Mouse (Mus musculus) spleen, adult 2 months (tissue): ENCODE measurements around the gene Tspan31.

ENCODE experiments used
- CTCF ChIP-seq: fragments of 200-500 bp; IDR thresholded peaks from 2 replicates; pipeline ENCODE4 v1.5.1; 2011; ENCODE audit warnings: mild to moderate bottlenecking, inconsistent platforms; ENCODE audit not compliant: insufficient read depth, insufficient read length, insufficient replicate concordance; ENCODE audit errors: extremely low read depth
- POLR2A ChIP-seq: fragments of 200-500 bp; IDR thresholded peaks from 2 replicates; pipeline ENCODE4 v1.6.1; 2011; ENCODE audit warnings: low read depth, low read length, inconsistent platforms

DNA sequence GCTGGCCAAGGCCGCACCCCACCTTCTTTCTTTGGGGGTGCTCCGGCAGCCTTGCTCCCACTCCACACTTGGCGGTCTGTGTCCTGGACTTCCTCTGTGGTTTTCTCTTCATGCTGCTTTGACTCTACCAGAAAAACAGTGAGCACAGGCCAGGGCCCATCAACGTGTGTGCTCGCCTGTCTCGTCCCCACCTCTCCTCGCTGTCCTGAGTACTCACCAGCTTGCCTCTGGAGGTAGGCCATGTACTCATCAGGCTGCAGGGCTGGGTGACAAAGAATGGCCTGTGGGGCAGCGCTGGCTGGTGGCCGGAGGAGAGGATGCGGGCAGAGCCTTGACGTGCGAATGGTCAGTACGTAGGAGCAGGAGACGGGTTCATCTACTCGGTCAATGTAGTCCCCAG is 29.8 kb upstream of the Tspan31 start:
- no peak for TF ChIP-seq CTCF
- no peak for TF ChIP-seq POLR2A
